Mouse (Mus musculus) kidney, adult 2 months (tissue): Measurements from ENCODE around the gene Lrrc58. TPM values are rescaled to one million over a fixed set of nuclear protein-coding genes. Genes with fewer than 3 reads are reported as not detected.

Experiments
- DNase-seq: peaks from one replicate; pipeline ENCODE4 v3.0.0; 2021
- H3K27ac ChIP-seq: fragments of 200-500 bp; 2 replicates; pipeline ENCODE4 v1.5.1; 2012; ENCODE audit warnings: low read depth, low read length, control low read depth, inconsistent platforms; ENCODE audit not compliant: insufficient read depth
- H3K27me3 ChIP-seq: fragments of 200-500 bp; replicated peaks from 2 replicates; pipeline ENCODE4 v1.6.1; 2012; ENCODE audit warnings: mild to moderate bottlenecking, moderate library complexity, low read length, inconsistent platforms; ENCODE audit not compliant: control insufficient read depth, insufficient read depth
- H3K36me3 ChIP-seq: fragments of 200-500 bp; 2 replicates; pipeline ENCODE4 v1.6.1; 2012; ENCODE audit warnings: mild to moderate bottlenecking, moderate library complexity, low read length, inconsistent platforms; ENCODE audit not compliant: control insufficient read depth, insufficient read depth
- H3K4me1 ChIP-seq: fragments of 200-500 bp; 2 replicates; pipeline ENCODE4 v1.6.1; 2011; ENCODE audit warnings: low read length; ENCODE audit not compliant: control insufficient read depth, insufficient read depth
- H3K4me3 ChIP-seq: fragments of 200-500 bp; 2 replicates; pipeline ENCODE4 v1.5.1; 2011; ENCODE audit warnings: mild to moderate bottlenecking, low read depth, low read length, control low read depth; ENCODE audit not compliant: insufficient read depth
- CTCF ChIP-seq: fragments of 200-500 bp; conservative IDR thresholded peaks from 2 replicates; pipeline ENCODE4 v1.5.1; 2011; ENCODE audit warnings: low read depth, mild to moderate bottlenecking, control low read depth, low read length, moderate library complexity, mixed read lengths; ENCODE audit not compliant: insufficient read depth, insufficient read length
- POLR2A ChIP-seq: fragments of 200-500 bp; IDR thresholded peaks from one replicate; pipeline ENCODE4 v1.6.1; 2011; ENCODE audit warnings: low read depth, low read length, control low read depth
- WGBS: fragments of 180-500 bp; shearing (Covaris S2); methylation state at CpG from one replicate; pipeline ENCODE4 v1.1.7; 2018; 5-methylcytosine and 5-hydroxymethylcytosine counted together
- polyA plus RNA-seq: library from polyadenylated mRNA; depleted of rRNA; stranded (reverse); fragments of >200 nt; gene quantifications from 2 replicates; pipeline ENCODE4 v1.2.3, GENCODE M21; 2012

Gene Lrrc58
- polyA plus RNA-seq, 1 experiment: 25.9 TPM

GRCm38 (mm10) chr16:37879750-37880419, 11.7 kb downstream of the Lrrc58 start:
- H3K27me3 ChIP-seq: no peaks in the 10 kb centered on the region
- TF ChIP-seq CTCF: no peak
- no peak for TF ChIP-seq POLR2A
- peaks cover 8% of the 10 kb centered on the region for H3K36me3 ChIP-seq
- no peak for DNase-seq
- H3K4me1 ChIP-seq: peaks cover 6% of the 10 kb centered on the region; the same call in 1 of the 2 replicates
- 80% methylated on average over 4 of the region's 4 CpGs for WGBS
- no peak overlapping the region for H3K4me3 ChIP-seq
- H3K27ac ChIP-seq: no peak overlapping the region

- H3K4me3 ChIP-seq: no peak overlapping the region
- 56% methylated on average over 2 of the region's 2 CpGs for WGBS
- peaks cover 8% of the 10 kb centered on the region for H3K36me3 ChIP-seq
- H3K4me1 ChIP-seq: peaks cover 5% of the 10 kb centered on the region; the same call in 1 of the 2 replicates
- H3K27ac ChIP-seq: no peak overlapping the region
- no peaks in the 10 kb centered on the region for H3K27me3 ChIP-seq
- DNase-seq: no peak
- TF ChIP-seq CTCF (no peak), POLR2A (no peak)
Observed at GRCm38 (mm10) chr16:37881168-37881567, 13.0 kb downstream of the Lrrc58 start.

- Histone ChIP-seq H3K4me3 (no peak overlapping the region), H3K36me3 (no peaks in the 10 kb centered on the region), H3K4me1 (no peaks in the 10 kb centered on the region), H3K27ac (no peak overlapping the region), H3K27me3 (no peaks in the 10 kb centered on the region)
- DNase-seq: no peak
- 87% methylated on average over 3 of the region's 3 CpGs for WGBS
- TF ChIP-seq POLR2A (no peak), CTCF (no peak)
Observed at GRCm38 (mm10) chr16:37888986-37889385, 20.8 kb downstream of the Lrrc58 start.

- TF ChIP-seq POLR2A (no peak), CTCF (no peak)
- WGBS: 81% methylated on average over 2 of the region's 2 CpGs
Observed at GRCm38 (mm10) chr16:37892667-37893066, 24.5 kb downstream of the Lrrc58 start.

GRCm38 (mm10) chr16:37893381-37893780, 25.2 kb downstream of the Lrrc58 start:
- TF ChIP-seq POLR2A: no peak
- no peak for TF ChIP-seq CTCF
- no peak for DNase-seq
- no peak overlapping the region for H3K27ac ChIP-seq

More at GRCm38 (mm10) chr16:37892667-37893066, 24.5 kb downstream of the Lrrc58 start:
- Histone ChIP-seq H3K4me1 (no peaks in the 10 kb centered on the region), H3K4me3 (no peak overlapping the region), H3K27me3 (no peaks in the 10 kb centered on the region), H3K36me3 (no peaks in the 10 kb centered on the region), H3K27ac (no peak overlapping the region)
- no peak for DNase-seq

GRCm38 (mm10) chr16:37893942-37894341, 25.8 kb downstream of the Lrrc58 start:
- Histone ChIP-seq H3K4me1 (no peaks in the 10 kb centered on the region), H3K4me3 (no peak overlapping the region), H3K27ac (no peak overlapping the region), H3K27me3 (no peaks in the 10 kb centered on the region), H3K36me3 (no peaks in the 10 kb centered on the region)
- WGBS: 80% methylated on average over 2 of the region's 2 CpGs
- TF ChIP-seq POLR2A (no peak), CTCF (no peak)
- no peak for DNase-seq

More at GRCm38 (mm10) chr16:37893381-37893780, 25.2 kb downstream of the Lrrc58 start:
- Histone ChIP-seq H3K27me3 (no peaks in the 10 kb centered on the region), H3K36me3 (no peaks in the 10 kb centered on the region), H3K4me1 (no peaks in the 10 kb centered on the region), H3K4me3 (no peak overlapping the region)
- 62% methylated on average over 6 of the region's 6 CpGs for WGBS

GRCm38 (mm10) chr16:37898790-37899189, 30.6 kb downstream of the Lrrc58 start:
- 80% methylated on average over 5 of the region's 5 CpGs for WGBS
- DNase-seq: no peak
- no peak for TF ChIP-seq POLR2A
- no peak for TF ChIP-seq CTCF
- Histone ChIP-seq H3K27me3 (no peaks in the 10 kb centered on the region), H3K27ac (no peak overlapping the region), H3K4me3 (no peak overlapping the region), H3K4me1 (peaks cover 4% of the 10 kb centered on the region; the same call in 1 of the 2 replicates), H3K36me3 (no peaks in the 10 kb centered on the region)
